Mouse (Mus musculus): Measurements from ENCODE around the gene Ifngr1. TPM values are rescaled to one million over a fixed set of nuclear protein-coding genes. Genes with fewer than 3 reads are reported as not detected.

Gene Ifngr1
- total RNA-seq, 4 experiments from 2014 or later: 20.3 to 25.8 (median 23.9) TPM

- no peak for DNase-seq (ENCODE audit: low spot score in 2 of 2)
Observed at GRCm38 (mm10) chr10:19639630-19640029, 47.9 kb downstream of the Ifngr1 start.

- peak in 1 of 2 experiments; percentile 18 for DNase-seq (ENCODE audit: low spot score in 2 of 2)
Observed at GRCm38 (mm10) chr10:19645119-19645518, 53.4 kb downstream of the Ifngr1 start.

GRCm38 (mm10) chr10:19657426-19657825, 65.7 kb downstream of the Ifngr1 start:
- DNase-seq (ENCODE audit: low spot score in 2 of 2): no peak

Other genes with a start within 250 kb of the Ifngr1 start
- gene Olig3, start 235.4 kb upstream of the Ifngr1 start, total RNA-seq (2022): not detected
- not detected for gene Il22ra2, start 30.0 kb downstream of the Ifngr1 start, total RNA-seq (2022)
- gene Il20ra, start 120.6 kb downstream of the Ifngr1 start, total RNA-seq (2022): under 1 TPM; 0.17 to 0.63 (median 0.54) TPM

Measured in left cerebral cortex, adult 8-10 months (tissue).